Mouse (Mus musculus): ENCODE data around the gene Fyttd1. TPM values are rescaled to one million over a fixed set of nuclear protein-coding genes. Genes with fewer than 3 reads are reported as not detected.

Gene Fyttd1
- polyA plus RNA-seq, 1 experiment from 2014 or later = 122 TPM

Other genes starting within 250 kb of the Fyttd1 start
- 6.5 and 9.2 TPM in 2 replicates for gene Tnk2, start 233.6 kb upstream of the Fyttd1 start, polyA plus RNA-seq (2016; fragmentation: Nextera tagmentation; extraction: Ambion mirVana)
- 0.31 and 0.79 TPM in 2 replicates for gene Muc4, start 141.6 kb upstream of the Fyttd1 start, polyA plus RNA-seq (2016; fragmentation: Nextera tagmentation; extraction: Ambion mirVana)
- gene Muc20, start 80.1 kb upstream of the Fyttd1 start, polyA plus RNA-seq (2016; fragmentation: Nextera tagmentation; extraction: Ambion mirVana) = 0.07 and 0.19 TPM in 2 replicates
- gene Smbd1, start 67.0 kb upstream of the Fyttd1 start, polyA plus RNA-seq (2016; fragmentation: Nextera tagmentation; extraction: Ambion mirVana) = not detected in 2 replicates
- gene Rubcn, start 266 bp downstream of the Fyttd1 start, polyA plus RNA-seq (2016; fragmentation: Nextera tagmentation; extraction: Ambion mirVana) = 23.5 and 34.5 TPM in 2 replicates
- 23.7 and 26.6 TPM in 2 replicates for gene Lrch3, start 36.6 kb downstream of the Fyttd1 start, polyA plus RNA-seq (2016; fragmentation: Nextera tagmentation; extraction: Ambion mirVana)
- gene Iqcg, start 178.7 kb downstream of the Fyttd1 start, polyA plus RNA-seq (2016; fragmentation: Nextera tagmentation; extraction: Ambion mirVana) = 1.8 and 2.4 TPM in 2 replicates
- gene Rpl35a, start 179.0 kb downstream of the Fyttd1 start, polyA plus RNA-seq (2016; fragmentation: Nextera tagmentation; extraction: Ambion mirVana) = 737 and 843 TPM in 2 replicates
- 3.0 and 3.3 TPM in 2 replicates for gene Lmln, start 185.0 kb downstream of the Fyttd1 start, polyA plus RNA-seq (2016; fragmentation: Nextera tagmentation; extraction: Ambion mirVana)